Mouse (Mus musculus): ENCODE measurements at regions not wholly inside any gene's neighbourhood (a gene's known extent, or its start where the extent isn't known, plus 50 kb on each side); places are given as distances from the start of the nearest gene placed in this dataset.

DNA sequence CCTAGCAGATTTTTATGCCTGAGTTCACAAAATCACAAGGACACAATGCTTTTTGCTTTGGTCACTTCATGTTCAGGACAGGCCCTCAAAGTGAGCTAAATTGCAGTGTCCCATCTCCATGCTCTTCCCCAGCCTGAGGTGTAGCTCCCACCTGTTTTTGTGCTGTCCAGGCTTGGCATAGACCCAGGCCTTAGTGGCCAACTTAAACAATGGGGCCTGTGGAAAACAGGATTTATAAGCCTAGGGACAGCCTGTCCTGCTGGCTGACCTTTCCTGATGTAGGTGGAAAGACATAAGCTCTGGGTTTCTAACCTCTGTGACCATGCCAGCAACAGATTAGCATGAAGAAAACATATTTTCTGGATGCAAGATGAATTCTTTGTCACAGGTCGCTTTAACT, 51.6 kb upstream of the Gm7247 start:
- Histone ChIP-seq H3K9ac (ENCODE audit: low read depth, low read length) (no peak overlapping the region), H3K27me3 (ENCODE audit: control insufficient read depth, insufficient read depth, low read length) (no peaks in the 10 kb centered on the region), H3K27ac (peak overlapping the region; percentile 60), H3K36me3 (ENCODE audit: control insufficient read depth, insufficient read depth, low read length) (no peaks in the 10 kb centered on the region), H3K4me3 (no peak overlapping the region), H3K79me2 (replicated peaks; ENCODE audit: control insufficient read depth, insufficient read depth, low read length) (no peaks in the 10 kb centered on the region), H3K4me1 (ENCODE audit: control insufficient read depth, insufficient read depth, low read length) (no peaks in the 10 kb centered on the region)
- 72% methylated on average over 1 of the region's 1 CpGs for WGBS
- intact Hi-C loops (cut with DNase I): no loop called here
- peak; percentile 45 to 66 for DNase-seq
- TF ChIP-seq POLR2A (IDR thresholded peaks at IDR 0.05; ENCODE audit: insufficient read depth, low read depth, low read length) (no peak), CTCF (IDR thresholded peaks at IDR 0.05) (no peak), EP300 (IDR thresholded peaks at IDR 0.05; ENCODE audit: insufficient read depth, low read depth, low read length) (no peak)

DNA sequence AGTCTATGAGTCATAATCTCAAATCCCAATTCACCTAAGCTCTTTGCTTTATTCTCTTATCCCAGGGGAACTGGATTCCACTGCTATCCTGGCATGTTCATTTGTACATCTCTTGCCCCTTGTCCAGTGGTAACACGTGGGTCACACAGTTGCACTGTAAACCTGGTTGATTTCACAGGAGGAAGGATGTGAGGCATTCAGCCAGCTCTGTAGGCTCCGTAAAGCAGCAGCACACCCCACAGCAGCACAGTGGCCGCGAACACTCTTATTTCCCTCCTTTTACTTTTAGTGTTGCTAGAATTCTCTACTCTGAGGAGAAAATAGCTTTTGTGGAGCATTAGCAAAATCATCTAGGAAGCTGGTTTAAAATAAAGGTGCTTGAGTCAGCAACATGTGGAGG, 51.0 kb upstream of the Gm7247 start:
- WGBS: 69% methylated on average over 4 of the region's 4 CpGs
- no peak for TF ChIP-seq CTCF (IDR thresholded peaks at IDR 0.05)
- TF ChIP-seq POLR2A (IDR thresholded peaks at IDR 0.05; ENCODE audit: insufficient read depth, low read depth, low read length): no peak
- Histone ChIP-seq H3K27me3 (ENCODE audit: control insufficient read depth, insufficient read depth, low read length) (no peaks in the 10 kb centered on the region), H3K4me3 (no peak overlapping the region), H3K9ac (ENCODE audit: low read depth, low read length) (no peak overlapping the region), H3K36me3 (ENCODE audit: control insufficient read depth, insufficient read depth, low read length) (no peaks in the 10 kb centered on the region), H3K4me1 (ENCODE audit: control insufficient read depth, insufficient read depth, low read length) (no peaks in the 10 kb centered on the region), H3K79me2 (replicated peaks; ENCODE audit: control insufficient read depth, insufficient read depth, low read length) (no peaks in the 10 kb centered on the region), H3K27ac (peak overlapping the region; percentile 60)
- DNase-seq: peak in 1 of 2 experiments; percentile 10
- intact Hi-C loops (cut with DNase I): no loop called here
